Mouse (Mus musculus) kidney, adult 8-10 months (tissue): Measurements from ENCODE around the gene Cfd.

ENCODE experiments used
- DNase-seq, 2 experiments: peaks; one replicate each; pipeline ENCODE4 v3.0.0; 2022

The Cfd gene

DNA sequence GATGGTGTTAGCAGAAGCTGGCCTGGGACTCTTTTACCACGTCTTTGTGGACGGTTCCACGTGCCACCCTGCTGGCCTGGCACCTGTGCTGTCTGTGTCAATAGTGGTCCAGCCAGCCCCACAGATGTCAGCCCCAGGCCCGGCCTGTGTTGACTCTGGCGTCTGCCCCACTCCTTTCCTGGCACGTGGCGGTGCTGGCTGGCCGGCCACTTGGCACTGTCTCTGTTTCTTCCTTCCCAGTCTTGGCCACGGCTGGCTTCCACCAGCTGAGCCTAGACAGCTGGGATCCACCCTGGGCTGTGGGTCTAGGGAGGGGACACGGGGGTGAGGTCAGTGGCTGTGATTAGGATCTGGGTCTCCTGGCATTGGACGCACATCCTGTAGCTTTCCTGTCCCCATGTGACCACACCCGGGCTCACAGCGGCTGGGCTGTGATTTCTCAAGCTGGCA is 43.6 kb downstream of the Cfd start:
- DNase-seq: peak; percentile 85 to 89

GRCm38 (mm10) chr10:79934794-79935569 is 44.3 kb downstream of the Cfd start:
- no peak for DNase-seq

- peak; percentile 80 to 84 for DNase-seq
Observed at GRCm38 (mm10) chr10:79936284-79936910, 45.7 kb downstream of the Cfd start.

- peak; percentile 79 for DNase-seq
Observed at GRCm38 (mm10) chr10:79936911-79937441, 46.3 kb downstream of the Cfd start.

DNA sequence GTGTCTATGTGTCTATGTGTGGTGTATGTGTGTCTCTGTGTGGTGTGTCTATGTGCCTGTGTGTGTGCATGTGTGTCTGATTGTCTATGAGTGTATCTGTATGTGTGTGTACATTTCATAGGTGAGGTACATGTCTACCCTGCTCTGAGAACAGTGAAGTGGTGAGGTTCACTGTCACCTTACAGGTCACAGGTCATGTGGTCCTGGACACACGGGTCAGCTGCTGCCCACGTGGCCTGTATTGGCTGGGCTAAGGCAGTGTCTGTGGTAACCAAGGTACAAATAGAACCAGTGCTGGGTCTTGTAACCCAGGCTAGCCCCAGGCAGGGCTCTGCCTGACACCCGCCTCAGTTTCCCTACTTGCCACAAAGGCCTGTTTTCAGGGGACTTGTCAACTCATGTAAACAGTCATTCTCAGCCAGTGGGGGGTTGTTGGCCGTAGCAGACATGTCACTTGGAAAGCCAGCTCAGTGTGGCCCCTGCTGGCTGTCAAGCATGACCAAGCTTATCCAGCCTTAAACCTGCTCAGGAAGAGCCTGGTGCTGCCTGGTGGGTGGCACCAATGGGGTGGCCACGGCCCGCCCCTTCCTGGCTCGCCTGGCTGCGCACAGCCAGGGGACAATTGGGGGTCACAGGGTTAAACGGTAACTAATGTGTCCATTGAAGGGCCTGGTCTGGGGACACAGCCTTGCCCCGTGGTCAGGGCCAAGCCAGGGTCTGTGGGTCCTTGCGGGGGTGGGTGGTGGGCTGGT is 47.3 kb downstream of the Cfd start:
- DNase-seq: peak; percentile 59 to 70

DNA sequence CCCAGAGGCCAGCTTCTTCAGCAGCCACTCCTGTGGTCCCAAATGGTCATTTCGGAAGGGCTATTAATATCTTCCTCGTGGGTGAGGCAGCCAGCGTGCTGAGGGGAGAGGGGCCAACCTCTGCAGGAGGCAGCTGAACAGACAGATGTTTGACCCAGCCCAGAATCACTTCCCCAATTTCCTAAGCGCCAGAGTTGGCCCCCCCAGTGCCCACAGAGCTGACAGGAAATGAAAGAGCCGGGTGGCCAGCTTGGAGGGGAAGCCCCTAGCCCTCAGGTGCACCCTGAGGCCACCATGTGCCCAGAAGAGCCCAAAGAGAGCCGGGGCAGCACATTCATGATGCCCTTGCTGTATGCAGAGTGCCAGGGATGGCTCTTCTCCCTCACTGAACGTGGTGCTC is 50.1 kb downstream of the Cfd start:
- DNase-seq: no peak
